Mouse (Mus musculus) brain, embryonic 18.5 days (tissue): ENCODE data around the gene Anp32e.
"Not testable (repeated sequence)": the region's sequence is repeated elsewhere in the genome, so short reads cannot be mapped to it uniquely, and the experiment has no call there.

Experiments
- DNase-seq: peaks from one replicate; pipeline ENCODE4 v3.0.0-alpha.2; 2012; ENCODE audit warnings: low read depth, low spot score

Anp32e gene

GRCm38 (mm10) chr3:95972251-95972872, 43.3 kb downstream of the Anp32e start:
- DNase-seq: no peak

- no peak for DNase-seq
Observed at GRCm38 (mm10) chr3:95972873-95973634, 44.0 kb downstream of the Anp32e start.

- no peak for DNase-seq
Observed at GRCm38 (mm10) chr3:95977079-95977478, 48.0 kb downstream of the Anp32e start.

- DNase-seq: not testable (repeated sequence)
Observed at GRCm38 (mm10) chr3:95977587-95977986, 48.5 kb downstream of the Anp32e start.

GRCm38 (mm10) chr3:95978265-95978664, 49.2 kb downstream of the Anp32e start:
- DNase-seq: no peak

GRCm38 (mm10) chr3:95980276-95980970, 51.4 kb downstream of the Anp32e start:
- no peak for DNase-seq

GRCm38 (mm10) chr3:95982129-95982528, 53.1 kb downstream of the Anp32e start:
- DNase-seq: no peak

- DNase-seq: peak; percentile 80
Observed at GRCm38 (mm10) chr3:95985209-95986000, 56.4 kb downstream of the Anp32e start.

- DNase-seq: no peak
Observed at GRCm38 (mm10) chr3:95986001-95986622, 57.1 kb downstream of the Anp32e start.

- DNase-seq: no peak
Observed at GRCm38 (mm10) chr3:95986984-95987383, 57.9 kb downstream of the Anp32e start.

- DNase-seq: no peak
Observed at GRCm38 (mm10) chr3:95987386-95988110, 58.5 kb downstream of the Anp32e start.

- no peak for DNase-seq
Observed at GRCm38 (mm10) chr3:95988138-95988537, 59.1 kb downstream of the Anp32e start.

- no peak for DNase-seq
Observed at GRCm38 (mm10) chr3:95988969-95989368, 59.9 kb downstream of the Anp32e start.

GRCm38 (mm10) chr3:95990413-95990941, 61.4 kb downstream of the Anp32e start:
- no peak for DNase-seq

GRCm38 (mm10) chr3:95992990-95993603, 64.1 kb downstream of the Anp32e start:
- DNase-seq: no peak

- no peak for DNase-seq
Observed at GRCm38 (mm10) chr3:95993881-95994280, 64.8 kb downstream of the Anp32e start.

- no peak for DNase-seq
Observed at GRCm38 (mm10) chr3:95994381-95994846, 65.4 kb downstream of the Anp32e start.

GRCm38 (mm10) chr3:95994975-95995801, 66.1 kb downstream of the Anp32e start:
- DNase-seq: no peak
